Mouse (Mus musculus): Measurements from ENCODE around the gene Cabp2.
"Not testable (repeated sequence)": the region's sequence is repeated elsewhere in the genome, so short reads cannot be mapped to it uniquely, and the experiment has no call there.

Cabp2 gene

DNA sequence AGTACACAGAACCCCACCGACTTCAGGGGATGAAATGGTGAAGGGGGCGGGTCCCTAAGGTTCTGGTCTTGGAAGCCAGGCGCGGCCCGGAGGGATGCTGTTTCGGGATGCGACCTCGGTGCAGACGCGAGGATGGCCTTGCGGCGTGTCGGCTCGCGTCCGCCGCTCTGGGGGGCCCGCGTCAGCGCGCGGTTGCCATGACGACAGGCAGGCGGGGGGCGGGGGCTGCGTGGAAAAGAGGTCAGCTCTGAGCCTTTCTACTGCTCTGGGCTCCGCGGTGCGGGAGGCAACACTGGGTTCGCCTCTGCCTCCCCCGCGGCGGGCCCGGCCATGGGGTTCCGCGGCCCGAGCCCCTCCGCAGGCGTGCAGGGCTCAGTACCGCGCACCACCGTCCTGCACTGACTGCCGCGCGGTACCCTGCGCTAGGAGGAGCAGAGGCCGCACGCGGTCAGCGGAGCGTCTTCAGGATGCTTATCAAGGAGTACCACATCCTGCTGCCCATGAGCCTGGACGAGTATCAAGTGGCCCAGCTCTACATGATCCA, 19.4 kb downstream of the Cabp2 start:
- in situ Hi-C loops (cut with MboI, MseI), result no loop called here

GRCm38 (mm10) chr19:4101466-4101865, 20.1 kb downstream of the Cabp2 start:
- in situ Hi-C loops (cut with MboI, MseI), result no loop called here

- in situ Hi-C loops (cut with MboI, MseI), result no loop called here
These were observed 20.7 kb downstream of the Cabp2 start for GRCm38 (mm10) chr19:4102049-4102448.

GRCm38 (mm10) chr19:4102626-4103025, 21.2 kb downstream of the Cabp2 start:
- in situ Hi-C loops (cut with MboI, MseI), result no loop called here

DNA sequence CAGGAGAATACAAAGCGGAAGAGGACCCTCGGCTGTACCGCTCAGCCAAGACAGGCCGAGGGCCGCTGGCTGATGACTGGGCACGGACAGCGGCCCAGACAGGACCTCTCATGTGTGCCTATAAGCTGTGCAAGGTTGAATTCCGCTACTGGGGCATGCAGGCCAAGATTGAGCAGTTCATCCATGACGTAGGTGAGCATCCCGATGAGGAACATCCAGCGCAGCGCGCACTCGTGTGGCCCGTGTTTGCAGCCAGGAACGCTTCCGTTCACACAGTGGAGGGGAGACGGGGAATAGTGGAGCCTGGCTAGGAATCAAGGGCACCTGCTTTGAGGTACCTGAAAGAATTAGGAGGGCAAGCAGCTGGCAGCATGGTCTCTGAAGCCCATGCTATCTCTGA, 21.9 kb downstream of the Cabp2 start:
- in situ Hi-C loops (cut with MboI, MseI), result no loop called here

GRCm38 (mm10) chr19:4103792-4104191, 22.4 kb downstream of the Cabp2 start:
- in situ Hi-C loops (cut with MboI, MseI), result no loop called here

DNA sequence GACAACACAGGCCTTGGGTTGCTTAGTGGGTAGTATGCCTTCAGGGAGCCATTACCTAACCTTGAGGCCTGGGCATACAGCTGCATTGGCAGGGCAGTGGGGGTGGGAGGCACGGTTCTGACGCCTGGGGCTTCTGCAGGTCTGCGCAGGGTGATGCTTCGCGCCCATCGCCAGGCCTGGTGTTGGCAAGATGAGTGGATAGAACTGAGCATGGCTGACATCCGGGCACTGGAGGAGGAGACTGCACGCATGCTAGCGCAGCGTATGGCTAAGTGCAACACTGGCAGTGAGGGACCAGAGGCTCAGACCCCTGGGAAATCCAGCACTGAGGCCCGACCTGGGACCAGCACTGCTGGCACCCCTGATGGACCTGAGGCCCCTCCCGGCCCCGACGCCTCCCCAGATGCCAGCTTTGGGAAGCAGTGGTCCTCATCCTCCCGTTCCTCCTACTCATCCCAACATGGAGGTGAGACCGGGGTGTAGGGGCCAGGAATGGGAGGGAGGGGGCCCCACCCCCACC, 23.4 kb downstream of the Cabp2 start:
- in situ Hi-C loops (cut with MboI, MseI), result no loop called here

DNA sequence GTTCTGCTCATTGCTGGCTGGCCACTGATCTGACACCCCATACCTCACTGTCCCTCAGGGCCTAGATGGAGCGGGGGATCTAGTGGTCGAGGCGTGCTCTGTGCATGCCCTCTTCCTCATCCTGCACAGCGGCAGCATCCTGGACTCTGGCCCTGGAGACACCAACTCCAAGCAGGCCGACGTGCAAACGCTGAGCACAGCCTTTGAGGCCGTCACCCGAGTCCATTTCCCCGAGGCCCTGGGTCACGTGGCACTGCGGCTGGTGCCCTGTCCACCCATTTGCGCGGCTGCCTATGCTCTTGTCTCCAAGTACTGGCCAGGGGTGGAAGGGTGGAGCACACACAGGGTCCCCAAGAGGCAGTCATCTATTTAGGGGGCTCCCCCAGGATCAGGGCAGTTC, 25.3 kb downstream of the Cabp2 start:
- in situ Hi-C loops (cut with MboI, MseI), result no loop called here

- in situ Hi-C loops (cut with MboI, MseI), result no loop called here
These were observed 27.2 kb downstream of the Cabp2 start for GRCm38 (mm10) chr19:4108535-4108934.

- in situ Hi-C loops (cut with MboI, MseI), result loop anchor here (5.0 kb wide), 1 partner anchor 75 kb away; no protein-coding TSS in a partner anchor
These were observed 30.9 kb downstream of the Cabp2 start for GRCm38 (mm10) chr19:4112063-4112960.

GRCm38 (mm10) chr19:4113186-4113805, 31.9 kb downstream of the Cabp2 start:
- in situ Hi-C loops (cut with MboI, MseI), result loop anchor here (5.0 kb wide), 1 partner anchor 74 kb away; no protein-coding TSS in a partner anchor

DNA sequence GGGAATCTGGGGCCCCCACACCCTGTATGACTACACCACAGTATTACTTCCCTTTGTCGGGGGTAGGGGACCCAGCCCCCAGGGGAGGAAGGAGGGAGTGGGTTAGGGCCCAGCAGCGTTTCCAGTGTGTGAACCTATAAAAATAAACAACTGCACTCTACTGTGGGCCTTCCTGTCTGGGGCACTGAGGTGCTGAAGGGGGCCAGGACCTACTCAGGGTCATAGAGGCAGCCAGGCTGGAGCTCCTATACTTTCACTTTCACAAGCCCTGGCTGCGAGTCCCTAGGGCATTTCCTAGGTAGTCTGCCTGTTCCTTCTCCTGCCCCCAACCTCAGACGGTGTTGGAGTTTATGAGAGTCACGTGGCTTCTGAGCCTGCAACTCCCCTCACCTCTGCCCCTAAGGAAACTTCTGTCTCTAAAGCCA, 32.4 kb downstream of the Cabp2 start:
- in situ Hi-C loops (cut with MboI, MseI), result loop anchor here (5.0 kb wide), 1 partner anchor 73 kb away; no protein-coding TSS in a partner anchor

DNA sequence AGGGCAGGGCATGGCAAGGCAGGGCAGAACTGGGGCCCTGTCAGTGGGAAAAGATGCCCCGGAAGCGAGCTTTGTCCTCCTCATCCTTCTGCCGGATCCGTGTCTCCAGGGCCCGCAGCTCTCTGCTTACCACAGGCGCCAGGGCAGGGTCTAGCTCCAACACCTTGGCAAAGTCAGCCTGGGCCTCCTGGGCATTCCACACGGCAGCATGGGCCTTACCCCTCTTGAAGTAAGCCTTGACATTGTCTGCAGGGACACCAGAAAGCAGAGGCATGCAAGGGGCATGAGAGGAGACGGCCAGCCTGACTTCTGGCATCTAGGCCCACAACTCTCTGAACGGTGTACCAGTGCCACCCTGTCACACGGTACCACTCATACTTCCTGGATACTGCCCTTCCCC, 33.2 kb downstream of the Cabp2 start:
- in situ Hi-C loops (cut with MboI, MseI), result loop anchor here (5.0 kb wide), 1 partner anchor 73 kb away; no protein-coding TSS in a partner anchor

GRCm38 (mm10) chr19:4115144-4115543, 33.8 kb downstream of the Cabp2 start:
- in situ Hi-C loops (cut with MboI, MseI), result no loop called here

GRCm38 (mm10) chr19:4115816-4116215, 34.4 kb downstream of the Cabp2 start:
- in situ Hi-C loops (cut with MboI, MseI), result no loop called here

DNA sequence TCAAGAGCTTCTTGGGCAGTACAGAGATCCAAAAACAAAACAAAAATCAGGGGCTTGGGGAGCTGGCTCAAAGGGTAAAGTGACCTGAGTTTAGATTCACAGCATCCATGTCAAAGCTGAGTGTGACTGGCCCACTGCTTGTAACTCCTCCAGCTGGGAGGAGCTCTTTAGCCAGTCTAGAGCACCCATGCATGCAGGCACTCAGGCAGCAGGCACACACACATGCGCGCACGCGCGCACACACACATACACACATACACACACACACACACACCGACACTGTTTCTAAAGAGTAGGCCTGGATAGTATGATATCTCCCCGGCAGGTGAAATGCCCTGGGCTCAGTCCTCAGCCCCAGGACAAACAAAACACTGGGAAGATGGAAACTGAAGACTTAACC, 35.6 kb downstream of the Cabp2 start:
- in situ Hi-C loops (cut with MboI, MseI), result no loop called here

DNA sequence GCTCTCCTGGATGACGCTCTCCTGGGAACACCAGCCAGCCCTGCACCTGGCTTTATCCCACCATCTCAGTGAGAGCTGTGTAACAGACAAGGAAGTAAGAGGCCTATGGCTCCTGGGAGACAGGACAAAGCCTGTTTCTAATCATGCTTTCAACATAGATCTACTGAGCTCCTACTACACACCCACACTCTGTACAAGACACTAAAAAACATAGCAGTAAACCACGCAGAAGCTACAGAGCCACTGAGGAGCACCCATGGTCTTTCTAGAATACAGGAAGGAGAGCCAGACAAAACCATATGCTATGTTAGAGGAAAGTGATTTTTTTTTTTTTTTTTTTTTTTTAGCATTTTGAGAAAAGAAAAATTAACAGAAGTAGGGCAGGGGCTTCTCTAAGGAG, 37.0 kb downstream of the Cabp2 start:
- in situ Hi-C loops (cut with MboI, MseI), result no loop called here

- in situ Hi-C loops (cut with MboI, MseI), result no loop called here
These were observed 38.5 kb downstream of the Cabp2 start for GRCm38 (mm10) chr19:4119716-4120487.

DNA sequence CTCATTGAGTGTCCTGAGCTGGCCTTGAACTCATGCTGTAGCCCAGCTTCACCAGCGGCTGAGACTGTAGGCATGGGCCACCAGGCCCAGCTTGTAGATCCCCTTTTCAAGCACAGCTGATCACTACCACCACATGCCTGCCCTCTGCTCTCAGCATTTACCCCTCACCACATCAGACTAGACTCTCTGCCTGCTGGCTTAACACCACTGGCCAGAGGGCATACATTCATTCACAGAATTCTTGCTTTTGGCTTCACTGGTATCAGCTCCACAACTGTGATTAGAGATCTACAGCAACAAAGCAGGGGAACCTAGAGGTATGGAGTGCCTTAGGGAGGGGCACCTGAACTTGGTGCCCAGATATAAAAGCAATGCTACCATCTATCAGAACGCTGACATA, 39.1 kb downstream of the Cabp2 start:
- in situ Hi-C loops (cut with MboI, MseI), result no loop called here

GRCm38 (mm10) chr19:4121097-4121805, 39.9 kb downstream of the Cabp2 start:
- in situ Hi-C loops (cut with MboI, MseI), result no loop called here

GRCm38 (mm10) chr19:4121896-4122295, 40.5 kb downstream of the Cabp2 start:
- in situ Hi-C loops (cut with MboI, MseI), result not testable (repeated sequence)
